Mouse (Mus musculus) urinary bladder, postnatal 36 days (tissue): ENCODE results near the gene Gm29094.
"Not testable (repeated sequence)": the region's sequence is repeated elsewhere in the genome, so short reads cannot be mapped to it uniquely, and the experiment has no call there.

ENCODE experiments used
- DNase-seq, 2 experiments: peaks; one replicate each; pipeline ENCODE4 v3.0.0; 2022; ENCODE audit warnings: low spot score in 2 of 2, mixed read lengths in 1 of 2

The Gm29094 gene

GRCm38 (mm10) chr9:89198969-89199416 lies at the start of gene Gm29094, which contains the start of gene Bcl2a1b:
Gene Gm29094, plus strand, starts transcription at chr9:89199379.
Gene Bcl2a1b, plus strand, starts transcription at chr9:89199209.
- DNase-seq = not testable (repeated sequence)

- DNase-seq = not testable (repeated sequence)
Observed at GRCm38 (mm10) chr9:89172539-89172938, 26.6 kb upstream of the Gm29094 start.

- DNase-seq = peak; percentile 70 to 75
Observed at GRCm38 (mm10) chr9:89178833-89179232, 20.3 kb upstream of the Gm29094 start.

GRCm38 (mm10) chr9:89179469-89179868 lies 19.7 kb upstream of the Gm29094 start:
- DNase-seq = not testable (repeated sequence)

- not testable (repeated sequence) for DNase-seq
Observed at GRCm38 (mm10) chr9:89187006-89187405, 12.2 kb upstream of the Gm29094 start.

GRCm38 (mm10) chr9:89195483-89195882 lies 3.7 kb upstream of the Gm29094 start:
- not testable (repeated sequence) for DNase-seq

GRCm38 (mm10) chr9:89197509-89197908 lies 1.7 kb upstream of the Gm29094 start:
- not testable (repeated sequence) for DNase-seq

- DNase-seq = not testable (repeated sequence)
Observed at GRCm38 (mm10) chr9:89198349-89198748, 830 bp upstream of the Gm29094 start.

GRCm38 (mm10) chr9:89202256-89202655 lies 3.1 kb downstream of the Gm29094 start:
- not testable (repeated sequence) for DNase-seq

- not testable (repeated sequence) for DNase-seq
Observed at GRCm38 (mm10) chr9:89208939-89209338, 9.8 kb downstream of the Gm29094 start.

- DNase-seq = not testable (repeated sequence)
Observed at GRCm38 (mm10) chr9:89210353-89211064, 11.3 kb downstream of the Gm29094 start, which contains the start of gene Mthfs. Gene Mthfs, plus strand, starts transcription at chr9:89210676.

GRCm38 (mm10) chr9:89211065-89211858 lies 12.1 kb downstream of the Gm29094 start:
- DNase-seq = peak; percentile 83 to 87

GRCm38 (mm10) chr9:89212428-89212827 lies 13.2 kb downstream of the Gm29094 start:
- DNase-seq = not testable (repeated sequence)

- not testable (repeated sequence) for DNase-seq
Observed at GRCm38 (mm10) chr9:89218174-89218573, 19.0 kb downstream of the Gm29094 start.

GRCm38 (mm10) chr9:89219668-89220067 lies 20.5 kb downstream of the Gm29094 start:
- not testable (repeated sequence) for DNase-seq

GRCm38 (mm10) chr9:89220704-89221287 lies 21.6 kb downstream of the Gm29094 start:
- not testable (repeated sequence) for DNase-seq

GRCm38 (mm10) chr9:89226071-89226470 lies 26.9 kb downstream of the Gm29094 start:
- DNase-seq = no peak

- DNase-seq = no peak
Observed at GRCm38 (mm10) chr9:89228122-89228521, 28.9 kb downstream of the Gm29094 start.

- peak in 1 of 2 experiments; percentile 21 for DNase-seq
Observed at GRCm38 (mm10) chr9:89230897-89231497, 31.8 kb downstream of the Gm29094 start.

GRCm38 (mm10) chr9:89237131-89237530 lies 38.0 kb downstream of the Gm29094 start:
- not testable (repeated sequence) for DNase-seq

GRCm38 (mm10) chr9:89238976-89239505 lies 39.9 kb downstream of the Gm29094 start:
- not testable (repeated sequence) for DNase-seq
